Mouse (Mus musculus) cerebellum, adult 8-10 months (tissue): ENCODE results near the gene Sec22b.
A peak's percentile ranks its signal among the peaks of the same experiment; 100 is the strongest.

Source experiments
- DNase-seq: peaks from one replicate; pipeline ENCODE4 v3.0.0; 2022

Sec22b gene

GRCm38 (mm10) chr3:97900516-97901490 is at the start of gene Sec22b:
Gene Sec22b (plus strand): TSS chr3:97901190.
- peak; percentile 91 for DNase-seq

GRCm38 (mm10) chr3:97851803-97852202 is 49.2 kb upstream of the Sec22b start:
- no peak for DNase-seq

GRCm38 (mm10) chr3:97854575-97855384 is 46.2 kb upstream of the Sec22b start:
- peak; percentile 65 for DNase-seq

GRCm38 (mm10) chr3:97859400-97859799 is 41.6 kb upstream of the Sec22b start:
- no peak for DNase-seq

- DNase-seq = no peak
These were observed 40.1 kb upstream of the Sec22b start for GRCm38 (mm10) chr3:97860820-97861451.

GRCm38 (mm10) chr3:97866696-97867095 is 34.3 kb upstream of the Sec22b start:
- no peak for DNase-seq

GRCm38 (mm10) chr3:97867221-97868023 is 33.6 kb upstream of the Sec22b start:
- DNase-seq = no peak

GRCm38 (mm10) chr3:97868024-97868689 is 32.8 kb upstream of the Sec22b start:
- peak; percentile 57 for DNase-seq

- no peak for DNase-seq
These were observed 32.3 kb upstream of the Sec22b start for GRCm38 (mm10) chr3:97868733-97869132.

GRCm38 (mm10) chr3:97869730-97870129 is 31.3 kb upstream of the Sec22b start:
- no peak for DNase-seq

- DNase-seq = no peak
These were observed 26.2 kb upstream of the Sec22b start for GRCm38 (mm10) chr3:97874777-97875176.

- no peak for DNase-seq
These were observed 24.7 kb upstream of the Sec22b start for GRCm38 (mm10) chr3:97876259-97876658.

GRCm38 (mm10) chr3:97879222-97879621 is 21.8 kb upstream of the Sec22b start:
- peak; percentile 63 for DNase-seq

GRCm38 (mm10) chr3:97881576-97881975 is 19.4 kb upstream of the Sec22b start:
- DNase-seq = no peak

- DNase-seq = no peak
These were observed 13.2 kb upstream of the Sec22b start for GRCm38 (mm10) chr3:97887785-97888167.

- DNase-seq = peak; percentile 87
These were observed 12.7 kb upstream of the Sec22b start, which contains the start of gene Pde4dip for GRCm38 (mm10) chr3:97888168-97888901. Gene Pde4dip (minus strand): TSS chr3:97888707.

- DNase-seq = no peak
These were observed 10.8 kb upstream of the Sec22b start for GRCm38 (mm10) chr3:97890205-97890604.

GRCm38 (mm10) chr3:97894695-97895094 is 6.3 kb upstream of the Sec22b start:
- no peak for DNase-seq

GRCm38 (mm10) chr3:97898381-97898780 is 2.6 kb upstream of the Sec22b start:
- no peak for DNase-seq

- no peak for DNase-seq
These were observed 596 bp downstream of the Sec22b start for GRCm38 (mm10) chr3:97901586-97901985.

GRCm38 (mm10) chr3:97909737-97910136 is 8.7 kb downstream of the Sec22b start:
- no peak for DNase-seq
